Mouse (Mus musculus) heart, adult 2 months (tissue): Measurements from ENCODE around the gene Pdss2.

Experiments used
- CTCF ChIP-seq: fragments of 200-600 bp; IDR thresholded peaks from 2 replicates; pipeline ENCODE4 v1.8.1; 2022; ENCODE audit warnings: antibody characterized with exemption, mild to moderate bottlenecking, moderate library complexity
- EP300 ChIP-seq: fragments of 200-500 bp; IDR thresholded peaks from 2 replicates; pipeline ENCODE4 v1.6.1; 2011; ENCODE audit warnings: low read depth, low read length, control low read depth; ENCODE audit not compliant: insufficient read depth
- POLR2A ChIP-seq: fragments of 200-500 bp; IDR thresholded peaks from 2 replicates; pipeline ENCODE4 v1.6.1; 2011; ENCODE audit warnings: mild to moderate bottlenecking, low read depth, low read length, control low read depth; ENCODE audit not compliant: insufficient read depth

GRCm38 (mm10) chr10:43509228-43509627 is 287.9 kb downstream of the Pdss2 start:
- no peak for TF ChIP-seq POLR2A
- TF ChIP-seq EP300 = no peak
- TF ChIP-seq CTCF = no peak
